Mouse (Mus musculus) midbrain, embryonic 12.5 days (tissue): ENCODE measurements at regions not wholly inside any gene's neighbourhood (a gene's known extent, or its start where the extent isn't known, plus 50 kb on each side); places are given as distances from the start of the nearest gene placed in this dataset.

ENCODE experiments used
- ATAC-seq: fragments of 200-750 bp; cut with Nextera tagmentation; 2 replicates; pipeline ENCODE4 v1.8.0; 2017; ENCODE audit warnings: low read depth, moderate TSS enrichment, moderate library complexity; ENCODE audit not compliant: low FRiP score
- H3K27ac ChIP-seq: fragments of 300-500 bp; sonication (generic); replicated peaks from 2 replicates; pipeline ENCODE4 v1.5.1; 2016; ENCODE audit warnings: mild to moderate bottlenecking
- H3K27me3 ChIP-seq: fragments of 300-500 bp; sonication (generic); 2 replicates; pipeline ENCODE4 v1.6.1; 2016; ENCODE audit warnings: mild to moderate bottlenecking
- H3K36me3 ChIP-seq: fragments of 300-500 bp; sonication (generic); 2 replicates; pipeline ENCODE4 v1.6.1; 2016
- H3K4me1 ChIP-seq: fragments of 300-500 bp; sonication (generic); 2 replicates; pipeline ENCODE4 v1.6.1; 2016
- H3K4me2 ChIP-seq: fragments of 300-500 bp; sonication (generic); replicated peaks from 2 replicates; pipeline ENCODE4 v1.6.1; 2016; ENCODE audit warnings: mild to moderate bottlenecking, moderate library complexity
- H3K4me3 ChIP-seq: fragments of 300-500 bp; sonication (generic); 2 replicates; pipeline ENCODE4 v1.5.1; 2016; ENCODE audit warnings: mild to moderate bottlenecking
- H3K9ac ChIP-seq: fragments of 300-500 bp; sonication (generic); replicated peaks from 2 replicates; pipeline ENCODE4 v1.6.1; 2016; ENCODE audit warnings: mild to moderate bottlenecking, moderate library complexity
- H3K9me3 ChIP-seq: fragments of 300-500 bp; sonication (generic); 2 replicates; pipeline ENCODE4 v1.6.1; 2016; ENCODE audit warnings: mild to moderate bottlenecking
- WGBS: fragments of 180-500 bp; shearing (Covaris S2); methylation state at CpG from one replicate; pipeline ENCODE4 v1.1.7; 2016; 5-methylcytosine and 5-hydroxymethylcytosine counted together

GRCm38 (mm10) chr6:4811181-4811775 lies 64.2 kb downstream of the Peg10 start:
- Histone ChIP-seq H3K36me3 (no peaks in the 10 kb centered on the region), H3K27ac (no peak overlapping the region), H3K27me3 (no peaks in the 10 kb centered on the region), H3K4me2 (no peak overlapping the region), H3K9me3 (no peaks in the 10 kb centered on the region), H3K4me1 (no peaks in the 10 kb centered on the region), H3K9ac (no peak overlapping the region), H3K4me3 (no peak overlapping the region)
- 84% methylated on average over 9 of the region's 9 CpGs for WGBS
- no peak for ATAC-seq

GRCm38 (mm10) chr6:4813206-4813605 lies 66.1 kb downstream of the Peg10 start:
- Histone ChIP-seq H3K36me3 (no peaks in the 10 kb centered on the region), H3K9ac (no peak overlapping the region), H3K4me1 (no peaks in the 10 kb centered on the region), H3K27ac (no peak overlapping the region), H3K9me3 (no peaks in the 10 kb centered on the region), H3K4me3 (no peak overlapping the region), H3K4me2 (no peak overlapping the region), H3K27me3 (no peaks in the 10 kb centered on the region)
- 56% methylated on average over 3 of the region's 3 CpGs for WGBS
- ATAC-seq = no peak

DNA sequence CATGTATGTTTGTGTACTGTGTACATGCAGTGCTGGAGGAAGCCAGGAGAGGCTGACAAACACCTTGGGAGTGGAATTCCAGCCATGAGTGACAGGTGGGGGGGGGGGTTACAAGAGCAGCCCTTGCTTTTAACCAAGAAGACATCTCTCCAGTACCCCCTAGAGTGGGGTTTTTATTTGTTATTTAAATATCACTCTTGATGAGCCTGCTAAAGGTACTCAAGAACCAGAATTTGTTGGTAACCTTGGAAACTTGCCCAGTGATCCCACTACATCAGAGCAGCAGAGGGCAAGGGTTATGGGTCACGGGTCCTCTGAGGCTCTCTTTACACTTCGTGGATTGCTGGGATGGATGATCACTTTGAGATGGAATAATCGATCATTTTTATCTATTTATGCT lies 69.8 kb downstream of the Peg10 start:
- 70% methylated on average over 3 of the region's 3 CpGs for WGBS
- Histone ChIP-seq H3K4me2 (no peak overlapping the region), H3K4me1 (no peaks in the 10 kb centered on the region), H3K27me3 (no peaks in the 10 kb centered on the region), H3K9me3 (no peaks in the 10 kb centered on the region), H3K36me3 (no peaks in the 10 kb centered on the region), H3K4me3 (no peak overlapping the region), H3K27ac (no peak overlapping the region), H3K9ac (no peak overlapping the region)
- ATAC-seq = no peak

- Histone ChIP-seq H3K4me1 (no peaks in the 10 kb centered on the region), H3K4me2 (no peak overlapping the region), H3K4me3 (no peak overlapping the region), H3K36me3 (no peaks in the 10 kb centered on the region), H3K27me3 (no peaks in the 10 kb centered on the region), H3K27ac (no peak overlapping the region), H3K9me3 (no peaks in the 10 kb centered on the region), H3K9ac (no peak overlapping the region)
- no peak for ATAC-seq
- 63% methylated on average over 1 of the region's 1 CpGs for WGBS
Measured at GRCm38 (mm10) chr6:4841241-4841640, 61.5 kb upstream of the Ppp1r9a start.

GRCm38 (mm10) chr6:4849747-4850146 lies 53.0 kb upstream of the Ppp1r9a start:
- no peaks in the 10 kb centered on the region for H3K9me3 ChIP-seq
- peak; percentile 58 for ATAC-seq
- no peaks in the 10 kb centered on the region for H3K36me3 ChIP-seq
- no peak overlapping the region for H3K4me2 ChIP-seq
- no peak overlapping the region for H3K9ac ChIP-seq
- H3K4me3 ChIP-seq = no peak overlapping the region
- H3K4me1 ChIP-seq = peaks cover 14% of the 10 kb centered on the region; the same call in 1 of the 2 replicates
- WGBS = 11% methylated on average over 3 of the region's 3 CpGs
- H3K27me3 ChIP-seq = no peaks in the 10 kb centered on the region
- no peak overlapping the region for H3K27ac ChIP-seq

GRCm38 (mm10) chr6:4851040-4851439 lies 51.7 kb upstream of the Ppp1r9a start:
- Histone ChIP-seq H3K4me2 (no peak overlapping the region), H3K27me3 (no peaks in the 10 kb centered on the region), H3K9ac (no peak overlapping the region), H3K4me3 (no peak overlapping the region), H3K4me1 (peaks cover 14% of the 10 kb centered on the region; the same call in 1 of the 2 replicates), H3K9me3 (no peaks in the 10 kb centered on the region), H3K27ac (no peak overlapping the region), H3K36me3 (no peaks in the 10 kb centered on the region)
- no peak for ATAC-seq
- WGBS = 16% methylated on average over 5 of the region's 5 CpGs
